Mouse (Mus musculus) ovary, postnatal 10 days (tissue): ENCODE results near the gene Surf6.

Experiments
- DNase-seq: peaks from one replicate; pipeline ENCODE4 v3.0.0; 2022; ENCODE audit warnings: low spot score

The Surf6 gene

DNA sequence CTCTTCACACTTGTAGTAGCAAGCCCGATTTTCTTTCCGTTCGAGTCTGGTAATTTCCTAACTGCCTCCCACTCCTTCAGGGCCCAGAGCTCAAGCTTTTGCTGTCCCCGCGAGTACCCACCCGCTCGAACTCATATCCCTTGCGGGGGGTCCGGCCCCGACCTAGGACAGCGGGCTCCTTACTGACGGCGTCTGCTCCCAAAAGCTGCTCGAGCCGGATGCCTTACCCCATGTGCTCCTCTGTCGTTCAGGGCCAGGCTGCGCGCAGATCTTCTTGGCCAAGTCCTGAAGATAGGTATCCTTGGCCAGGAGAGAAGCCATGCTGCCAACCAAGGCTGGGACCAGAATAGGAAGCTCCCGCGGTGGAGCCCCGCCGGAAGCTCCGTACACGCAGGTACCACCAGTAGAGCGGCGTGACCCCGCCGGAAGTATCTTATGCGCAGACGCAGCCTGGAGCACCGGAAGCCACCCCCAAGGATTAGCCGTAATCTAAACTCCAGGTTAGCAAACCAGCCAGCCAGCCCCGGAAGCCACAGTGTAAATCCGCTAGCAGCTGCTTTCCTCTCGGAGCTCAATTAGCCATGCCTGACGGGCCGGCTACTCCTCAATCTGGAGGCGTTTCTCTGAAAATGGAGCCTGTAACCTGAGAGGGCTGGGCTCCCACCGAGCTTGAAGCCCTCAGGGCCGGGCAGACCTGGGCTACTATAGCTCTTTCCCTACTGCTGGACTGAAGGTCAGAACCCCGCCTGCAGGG lies at the start of gene Surf6:
TSS of gene Surf6 (minus strand) at position 413 of the 754 bp plus-strand sequence.
- DNase-seq: peak; percentile 79

- DNase-seq: no peak
These were observed 49.5 kb upstream of the Surf6 start for GRCm38 (mm10) chr2:26952193-26952592.

GRCm38 (mm10) chr2:26951346-26951905 lies 48.7 kb upstream of the Surf6 start:
- no peak for DNase-seq

GRCm38 (mm10) chr2:26950411-26950810 lies 47.7 kb upstream of the Surf6 start:
- no peak for DNase-seq

GRCm38 (mm10) chr2:26943253-26943652 lies 40.6 kb upstream of the Surf6 start:
- DNase-seq: no peak

- no peak for DNase-seq
These were observed 38.9 kb upstream of the Surf6 start for GRCm38 (mm10) chr2:26941539-26941938.

DNA sequence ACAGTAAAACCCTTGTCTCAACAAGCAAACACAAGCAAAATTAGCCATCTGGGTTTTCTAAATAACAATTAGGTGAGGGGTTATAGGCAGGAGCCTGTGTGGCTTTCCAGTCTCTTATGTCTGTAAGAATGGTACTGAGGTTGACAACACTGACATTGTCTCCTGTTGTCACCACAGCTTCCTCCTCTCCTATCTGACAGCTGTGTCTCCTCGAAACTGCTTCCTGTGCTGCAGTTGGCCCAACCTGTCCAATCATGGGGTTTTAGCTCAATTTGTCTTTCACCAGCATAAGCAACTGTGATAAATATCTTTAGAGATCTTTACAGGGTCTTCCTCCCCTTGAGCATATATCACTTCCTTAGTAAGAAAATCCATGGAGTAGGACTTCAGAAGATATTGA lies 33.7 kb upstream of the Surf6 start:
- DNase-seq: no peak

DNA sequence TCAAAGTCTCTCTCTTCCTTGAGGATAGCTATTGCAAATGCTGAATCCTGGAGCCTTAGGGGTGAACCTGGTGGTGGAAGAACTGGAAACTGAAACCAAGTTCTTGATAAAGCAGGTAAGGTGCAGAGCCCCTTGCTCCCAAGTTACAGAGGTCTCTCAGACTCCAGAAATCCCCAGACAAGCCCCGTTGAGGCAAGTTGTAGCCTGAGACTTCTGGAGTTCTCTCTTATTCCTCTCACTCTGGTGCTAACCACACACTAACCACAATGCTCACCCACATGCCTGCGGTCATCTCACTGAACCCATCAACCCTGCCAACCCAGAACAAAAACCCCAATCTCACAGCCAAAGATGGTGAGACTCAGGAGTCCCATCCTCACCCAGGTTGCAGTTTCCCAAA lies 32.6 kb upstream of the Surf6 start:
- no peak for DNase-seq

- peak; percentile 71 for DNase-seq
These were observed 30.8 kb upstream of the Surf6 start, which contains the start of the genes Surf4 and Stkld1 for GRCm38 (mm10) chr2:26933304-26934055. Surf4 (minus strand) TSS chr2:26933928. Stkld1 (plus strand) TSS chr2:26934047.

- peak; percentile 26 for DNase-seq
These were observed 30.0 kb upstream of the Surf6 start for GRCm38 (mm10) chr2:26932473-26933303.

DNA sequence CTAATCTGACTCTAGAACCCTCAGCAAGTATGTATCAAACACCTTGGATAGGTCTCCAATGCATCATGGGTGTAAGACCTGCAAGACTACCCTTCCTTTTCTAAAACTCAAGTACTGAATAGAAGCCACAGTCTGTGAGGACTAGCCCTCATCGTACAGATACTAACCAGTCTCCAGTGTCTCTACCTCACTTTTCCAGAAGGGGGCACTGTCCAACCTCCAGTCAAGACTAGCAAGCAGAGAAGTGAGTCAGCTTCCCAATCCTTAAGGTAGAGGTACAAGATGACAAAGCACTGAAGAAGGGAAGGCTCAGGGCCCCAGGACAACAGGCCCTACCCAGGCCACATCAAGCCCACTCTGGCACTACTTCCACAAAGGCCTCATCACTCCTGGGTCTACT lies 27.7 kb upstream of the Surf6 start:
- no peak for DNase-seq

GRCm38 (mm10) chr2:26927745-26928476 lies 25.2 kb upstream of the Surf6 start:
- no peak for DNase-seq

DNA sequence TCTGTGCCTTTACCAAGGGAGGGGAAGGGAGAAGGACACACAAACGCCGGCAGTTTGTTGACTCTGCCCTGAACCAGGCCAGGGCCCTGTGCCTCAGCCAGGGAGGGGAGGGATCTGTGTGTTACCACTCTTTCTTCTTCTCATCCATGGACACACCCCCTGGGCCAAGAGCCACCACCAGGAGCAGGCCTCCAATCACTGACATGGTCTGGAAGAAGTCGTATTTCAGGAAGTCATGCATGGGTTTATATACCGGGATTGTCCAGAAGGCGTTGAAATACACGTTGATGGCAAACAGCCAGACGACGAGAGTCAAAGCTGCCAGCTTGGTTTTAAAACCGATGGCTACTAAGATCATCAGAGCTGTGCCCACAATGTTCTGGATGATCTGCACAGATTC lies 19.1 kb upstream of the Surf6 start:
- DNase-seq: no peak

GRCm38 (mm10) chr2:26920190-26920855 lies 17.6 kb upstream of the Surf6 start:
- DNase-seq: no peak

DNA sequence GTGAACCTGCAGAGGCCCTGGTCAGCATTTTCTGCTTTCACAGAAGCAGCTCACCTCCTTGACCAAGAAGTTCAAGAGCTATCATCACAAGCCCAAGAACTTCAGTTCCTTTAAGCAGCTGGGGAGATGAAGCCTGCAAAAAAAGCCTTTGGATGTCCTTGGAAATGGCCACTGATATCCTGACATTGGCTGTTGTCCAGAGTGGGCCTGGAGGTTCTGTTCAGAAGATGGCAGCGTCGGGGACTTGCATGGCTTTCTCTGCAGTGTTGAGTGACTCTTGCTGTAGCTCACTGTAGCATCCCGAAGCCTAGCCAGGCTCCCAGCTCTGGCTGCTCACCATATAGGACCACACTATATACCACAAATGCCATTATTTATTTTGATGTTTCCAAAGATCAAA lies 17.0 kb upstream of the Surf6 start:
- DNase-seq: no peak

GRCm38 (mm10) chr2:26916738-26917137 lies 14.1 kb upstream of the Surf6 start:
- DNase-seq: no peak

GRCm38 (mm10) chr2:26915927-26916728 lies 13.4 kb upstream of the Surf6 start, which contains the start of the genes Surf2 and Surf1:
Surf2 (plus strand) TSS chr2:26916367.
Surf1 (minus strand) TSS chr2:26916530.
- DNase-seq: peak; percentile 59

GRCm38 (mm10) chr2:26914148-26914941 lies 11.7 kb upstream of the Surf6 start:
- DNase-seq: no peak
